Mouse (Mus musculus): Measurements from ENCODE around the gene Hmgb4. TPM values are rescaled to one million over a fixed set of nuclear protein-coding genes. Genes with fewer than 3 reads are reported as not detected.

Gene Hmgb4
- polyA plus RNA-seq, 1 experiment: not detected

DNA sequence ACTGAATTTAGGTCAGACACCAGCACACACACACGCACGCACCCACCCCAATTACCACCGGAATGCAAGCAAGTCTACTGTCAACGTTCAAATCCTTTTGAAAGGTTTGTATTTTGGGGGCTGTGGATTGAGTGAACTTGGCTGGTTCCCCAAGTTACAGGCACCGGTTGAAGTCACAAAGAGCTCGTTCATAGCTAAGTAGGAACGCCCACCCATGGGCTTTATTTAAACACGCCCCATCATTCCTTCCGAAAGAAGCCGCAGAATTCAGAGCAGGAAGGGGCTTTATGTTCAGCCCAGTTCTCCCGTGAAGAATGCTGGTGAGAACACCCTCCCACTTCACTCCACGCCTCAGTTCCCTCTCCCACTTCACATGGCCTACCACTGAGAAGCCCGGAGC is 27.3 kb downstream of the Hmgb4 start:
- Histone ChIP-seq H3K4me3 (replicated peaks) (no peak overlapping the region), H3K9me3 (peaks cover 51% of the 10 kb centered on the region), H3K36me3 (replicated peaks; ENCODE audit: low read length) (no peaks in the 10 kb centered on the region), H3K27me3 (replicated peaks) (no peaks in the 10 kb centered on the region), H3K4me1 (no peaks in the 10 kb centered on the region)
- TF ChIP-seq GATA1 (IDR thresholded peaks at IDR 0.05; ENCODE audit: borderline replicate concordance, low read length) (no peak), FLI1 (IDR thresholded peaks at IDR 0.05; ENCODE audit: low read length) (no peak)

DNA sequence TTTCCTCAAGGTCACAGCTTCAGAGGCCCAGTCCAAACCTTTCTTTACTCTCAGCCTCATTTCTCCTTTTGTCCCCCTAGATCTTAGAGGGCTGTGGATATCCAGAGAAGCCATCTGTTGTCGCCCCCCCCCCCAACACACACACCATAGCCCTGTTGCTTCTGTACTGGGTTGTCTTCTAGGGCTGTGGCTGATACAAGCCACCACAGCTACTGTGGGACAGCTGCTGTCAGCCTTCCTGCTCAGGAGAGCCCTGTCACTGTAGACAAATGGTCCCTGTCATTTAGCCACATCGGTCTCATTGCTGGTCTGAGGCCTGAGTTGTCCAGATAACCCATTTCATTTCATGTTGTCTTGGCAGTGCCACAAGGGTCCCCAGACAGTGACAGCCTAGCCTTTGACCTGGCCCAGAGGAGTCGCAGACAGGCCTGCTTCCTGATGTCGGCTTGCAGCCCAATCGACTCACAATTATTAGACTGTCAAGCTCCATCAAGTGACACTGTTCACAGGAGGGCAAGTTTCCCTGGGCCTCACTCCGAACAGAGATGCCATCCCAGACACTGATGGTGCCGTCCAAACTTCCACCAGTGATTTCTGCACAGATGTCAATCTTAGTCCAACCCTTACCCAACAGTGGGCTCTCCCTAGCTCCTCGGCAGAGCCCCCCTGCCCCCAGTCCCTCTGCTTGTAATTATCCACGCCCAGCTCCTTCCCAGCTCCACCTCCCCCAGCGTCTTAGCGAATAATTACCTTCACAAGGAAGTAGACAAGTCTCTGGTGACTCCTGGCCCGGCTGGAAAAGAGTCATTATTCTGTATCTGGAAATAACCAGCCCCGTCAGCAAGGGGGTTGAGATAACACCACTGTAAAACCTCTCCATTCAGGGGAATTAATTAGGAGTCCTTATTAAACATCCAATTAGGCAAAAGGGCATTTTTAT is 33.1 kb downstream of the Hmgb4 start:
- Histone ChIP-seq H3K4me1 (no peaks in the 10 kb centered on the region), H3K36me3 (replicated peaks; ENCODE audit: low read length) (no peaks in the 10 kb centered on the region), H3K9me3 (peaks cover 62% of the 10 kb centered on the region), H3K27me3 (replicated peaks) (no peaks in the 10 kb centered on the region), H3K4me3 (replicated peaks) (no peak overlapping the region)
- TF ChIP-seq FLI1 (IDR thresholded peaks at IDR 0.05; ENCODE audit: low read length) (no peak), GATA1 (IDR thresholded peaks at IDR 0.05; ENCODE audit: borderline replicate concordance, low read length) (no peak)

DNA sequence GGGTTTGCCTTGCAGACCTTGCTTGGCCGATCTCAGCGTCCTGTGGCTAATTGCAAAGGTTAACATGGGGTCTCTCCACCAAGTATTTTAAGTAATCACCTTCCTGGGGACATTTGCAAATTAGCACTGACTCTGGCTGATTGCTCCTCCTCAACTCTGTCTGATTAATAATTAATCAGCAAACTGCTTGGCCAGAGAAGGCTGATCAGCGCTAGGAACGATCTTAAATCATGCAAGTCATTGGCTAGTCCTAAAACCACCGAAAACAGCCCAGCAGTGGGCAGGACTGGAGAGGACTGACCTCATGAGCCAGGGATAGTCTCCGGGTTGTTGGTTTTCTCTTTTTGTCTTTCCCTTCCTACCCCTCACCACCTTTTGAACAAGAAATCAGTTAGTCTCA is 36.3 kb downstream of the Hmgb4 start:
- H3K27me3 ChIP-seq (replicated peaks): no peaks in the 10 kb centered on the region
- no peak overlapping the region for H3K4me3 ChIP-seq (replicated peaks)
- H3K9me3 ChIP-seq: peaks cover 50% of the 10 kb centered on the region

DNA sequence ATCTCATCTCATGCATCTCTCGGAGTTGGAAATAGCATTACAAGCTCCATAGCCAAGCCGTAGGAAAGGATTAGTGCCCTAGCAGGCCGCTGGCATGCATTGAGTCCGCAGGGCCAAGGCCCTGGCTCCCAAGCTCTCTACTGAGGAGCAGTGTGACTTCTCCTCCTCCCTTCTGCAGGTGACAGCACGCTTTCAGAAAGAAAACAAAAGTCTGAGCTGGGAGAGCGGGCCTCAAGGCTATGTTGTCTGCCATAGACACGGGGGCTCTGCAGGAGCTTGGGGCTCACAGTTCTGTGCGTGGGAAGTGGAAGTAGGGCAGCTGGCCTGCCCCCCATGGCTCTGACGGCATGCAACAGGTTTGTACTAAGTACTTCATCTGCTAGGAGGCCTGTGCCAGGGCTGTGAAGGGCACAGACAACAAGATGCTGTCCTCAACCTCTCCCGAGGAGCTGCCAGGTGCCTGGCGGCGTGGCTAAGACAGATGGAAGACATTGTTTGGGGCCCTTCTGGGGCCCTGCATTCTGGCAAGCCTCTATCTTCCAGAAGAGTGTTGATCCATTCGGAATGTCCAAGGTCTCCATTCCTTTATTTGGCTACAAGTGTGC is 42.7 kb downstream of the Hmgb4 start:
- H3K9me3 ChIP-seq: peaks cover 58% of the 10 kb centered on the region
- H3K27me3 ChIP-seq (replicated peaks): no peaks in the 10 kb centered on the region
- no peak for TF ChIP-seq GATA1 (IDR thresholded peaks at IDR 0.05; ENCODE audit: borderline replicate concordance, low read length)
- TF ChIP-seq FLI1 (IDR thresholded peaks at IDR 0.05; ENCODE audit: low read length): no peak
- H3K4me1 ChIP-seq: no peaks in the 10 kb centered on the region
- no peaks in the 10 kb centered on the region for H3K36me3 ChIP-seq (replicated peaks; ENCODE audit: low read length)
- H3K4me3 ChIP-seq (replicated peaks): no peak overlapping the region

More for the DNA sequence above, 36.3 kb downstream of the Hmgb4 start:
- Histone ChIP-seq H3K4me1 (no peaks in the 10 kb centered on the region), H3K36me3 (replicated peaks; ENCODE audit: low read length) (no peaks in the 10 kb centered on the region)
- TF ChIP-seq FLI1 (IDR thresholded peaks at IDR 0.05; ENCODE audit: low read length): no peak
- TF ChIP-seq GATA1 (IDR thresholded peaks at IDR 0.05; ENCODE audit: borderline replicate concordance, low read length): no peak

All from megakaryocyte, embryonic 14.5 days (primary cell).